Mouse (Mus musculus): Measurements from ENCODE around the gene Paqr7. TPM values are rescaled to one million over a fixed set of nuclear protein-coding genes. Genes with fewer than 3 reads are reported as not detected.

Paqr7 gene
- polyA plus RNA-seq, 1 experiment from 2014 or later, result 2.9 TPM

DNA sequence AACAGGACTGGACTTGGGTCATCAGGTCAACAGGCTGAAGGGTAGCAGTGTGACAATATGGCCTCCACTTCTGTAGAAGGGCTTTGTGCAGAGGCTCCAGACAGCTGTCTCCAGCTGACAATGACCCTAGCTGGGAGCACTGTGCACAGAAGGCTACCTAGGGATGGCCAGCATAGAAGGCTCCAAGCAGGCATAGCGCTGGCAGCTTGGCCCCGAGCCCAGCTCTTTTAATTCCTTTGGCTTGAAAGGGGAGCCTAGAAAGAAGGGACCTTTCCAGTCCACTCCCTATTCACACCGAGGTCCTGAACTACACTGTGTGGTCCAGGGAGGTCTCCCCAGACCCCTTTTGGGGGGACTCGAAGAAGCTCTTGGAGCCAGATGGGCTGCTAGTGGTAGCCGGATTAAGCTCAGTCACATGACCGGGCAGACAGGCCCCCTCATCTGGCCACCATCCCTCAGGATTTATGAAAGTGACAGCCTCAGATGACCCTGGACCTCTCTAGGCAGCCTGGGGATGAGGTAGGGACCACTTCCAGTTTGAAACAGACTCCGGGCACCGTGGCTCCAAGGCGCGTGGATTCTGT, 42.6 kb downstream of the Paqr7 start:
- peaks cover 63% of the 10 kb centered on the region for H3K36me3 ChIP-seq
- no peak overlapping the region for H3K4me3 ChIP-seq (replicated peaks)
- no peak overlapping the region for H3K4me2 ChIP-seq
- no peaks in the 10 kb centered on the region for H3K27me3 ChIP-seq
- no peak overlapping the region for H3K9ac ChIP-seq (replicated peaks)
- WGBS, result 86% methylated on average over 10 of the region's 10 CpGs
- no peak overlapping the region for H3K27ac ChIP-seq
- H3K4me1 ChIP-seq (replicated peaks), result peaks cover 8% of the 10 kb centered on the region
- ATAC-seq (ENCODE audit: insufficient number of reproducible peaks, insufficient read depth, low FRiP score, low TSS enrichment, low read depth), result no peak
- H3K9me3 ChIP-seq, result no peaks in the 10 kb centered on the region

DNA sequence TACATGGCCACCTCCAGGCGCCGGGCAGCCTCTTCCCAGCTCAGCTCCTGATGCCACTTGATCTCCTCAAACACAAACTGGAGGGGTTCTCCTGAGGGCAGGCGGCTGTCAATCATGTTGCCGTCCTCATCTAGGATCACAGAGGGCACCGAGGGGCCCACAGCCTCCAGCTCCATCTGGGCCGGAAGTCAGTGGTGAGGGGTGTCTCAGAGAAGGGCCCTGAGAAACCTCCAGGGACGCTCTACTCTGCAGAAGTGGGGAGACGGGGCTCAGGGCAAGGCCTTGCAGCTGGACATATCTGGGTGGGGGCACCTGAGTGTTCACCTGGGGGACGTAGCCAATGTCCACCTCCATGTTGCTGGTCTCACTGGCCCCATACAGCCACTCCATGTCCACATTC, 46.2 kb downstream of the Paqr7 start:
- Histone ChIP-seq H3K27me3 (no peaks in the 10 kb centered on the region), H3K27ac (no peak overlapping the region), H3K4me1 (replicated peaks) (peaks cover 7% of the 10 kb centered on the region; the same call in 1 of the 2 replicates), H3K36me3 (peaks cover 98% of the 10 kb centered on the region), H3K4me3 (replicated peaks) (no peak overlapping the region), H3K9me3 (no peaks in the 10 kb centered on the region), H3K9ac (replicated peaks) (no peak overlapping the region), H3K4me2 (no peak overlapping the region)
- no peak for ATAC-seq (ENCODE audit: insufficient number of reproducible peaks, insufficient read depth, low FRiP score, low TSS enrichment, low read depth)
- WGBS, result 89% methylated on average over 9 of the region's 9 CpGs

DNA sequence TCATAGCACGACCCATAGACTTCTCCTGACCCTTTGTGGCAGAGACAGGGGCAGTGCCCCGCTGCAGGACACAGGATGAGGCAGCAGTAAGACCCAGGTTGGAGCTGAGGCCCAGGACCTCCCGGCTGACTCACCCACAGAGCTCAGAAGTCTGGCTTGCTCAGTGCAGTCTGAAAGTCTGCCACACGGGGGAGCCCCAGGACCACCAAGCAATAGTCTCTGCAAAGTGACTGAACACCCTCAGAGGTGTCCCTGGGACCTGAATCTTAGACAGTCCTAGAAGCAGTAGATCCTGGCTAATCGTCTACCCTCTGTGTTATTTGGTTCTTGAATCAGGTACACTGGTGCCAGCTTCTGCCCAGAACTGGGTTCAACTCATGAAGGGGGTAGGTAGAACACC, 46.8 kb downstream of the Paqr7 start:
- Histone ChIP-seq H3K4me1 (replicated peaks) (peaks cover 9% of the 10 kb centered on the region; the same call in 1 of the 2 replicates), H3K27me3 (no peaks in the 10 kb centered on the region), H3K4me2 (no peak overlapping the region), H3K27ac (0 out of 2 replicates have a peak overlapping the region, but pooled peaks have one; percentile 26), H3K9ac (replicated peaks) (no peak overlapping the region), H3K36me3 (peaks cover 98% of the 10 kb centered on the region), H3K4me3 (replicated peaks) (no peak overlapping the region), H3K9me3 (no peaks in the 10 kb centered on the region)
- WGBS, result 10% methylated on average over 5 of the region's 5 CpGs
- peak; percentile 54; the same call in 1 of the 2 replicates for ATAC-seq (ENCODE audit: insufficient number of reproducible peaks, insufficient read depth, low FRiP score, low TSS enrichment, low read depth)

DNA sequence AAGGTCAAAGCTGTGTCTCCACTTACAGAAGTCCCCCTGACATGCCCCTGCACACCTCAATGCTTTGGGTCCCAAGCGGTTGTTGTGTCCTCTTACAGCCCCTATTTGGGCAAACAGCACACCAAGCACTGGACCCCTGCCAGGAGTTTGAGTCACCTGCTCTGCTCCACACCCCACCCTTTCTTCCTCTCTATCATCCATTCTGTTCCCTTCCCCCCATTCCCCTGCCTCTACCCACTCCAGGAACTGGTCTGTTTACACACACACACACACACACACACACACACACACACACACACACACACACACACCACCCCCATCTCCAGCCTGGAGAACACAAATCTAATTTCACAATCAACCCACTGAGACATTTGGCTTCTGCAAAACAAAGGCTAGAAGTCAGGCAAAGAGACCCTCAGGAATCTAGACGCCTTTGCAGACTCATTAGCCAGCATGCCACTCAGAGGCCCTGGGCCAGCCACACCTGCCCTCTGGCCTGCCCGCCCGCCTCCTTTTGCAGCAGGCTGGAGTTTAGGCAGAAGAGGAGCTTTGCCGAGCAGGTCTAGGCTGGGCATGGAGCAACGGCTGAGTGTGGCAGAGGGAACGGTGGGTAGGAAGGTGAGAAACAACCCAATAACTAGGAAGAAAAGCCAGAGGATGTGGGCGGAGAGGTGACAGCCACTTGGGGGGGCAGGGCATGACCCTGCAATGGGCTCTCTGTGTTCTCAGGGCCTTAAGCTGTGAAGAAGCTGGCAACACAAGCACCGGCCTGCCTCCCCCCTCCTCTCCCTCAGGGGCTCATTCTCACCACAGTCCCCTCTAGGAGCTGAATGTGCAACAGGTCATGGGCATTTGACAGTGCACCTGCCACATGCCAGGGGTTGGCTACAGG, 50.6 kb downstream of the Paqr7 start:
- WGBS, result 54% methylated on average over 9 of the region's 9 CpGs
- ATAC-seq (ENCODE audit: insufficient number of reproducible peaks, insufficient read depth, low FRiP score, low TSS enrichment, low read depth), result no peak
- Histone ChIP-seq H3K27me3 (no peaks in the 10 kb centered on the region), H3K4me1 (replicated peaks) (peaks cover 16% of the 10 kb centered on the region), H3K4me2 (no peak overlapping the region), H3K9ac (replicated peaks) (no peak overlapping the region), H3K27ac (no peak overlapping the region; the same call in 1 of the 2 replicates), H3K9me3 (peaks cover 10% of the 10 kb centered on the region), H3K4me3 (replicated peaks) (no peak overlapping the region), H3K36me3 (peaks cover 86% of the 10 kb centered on the region)

DNA sequence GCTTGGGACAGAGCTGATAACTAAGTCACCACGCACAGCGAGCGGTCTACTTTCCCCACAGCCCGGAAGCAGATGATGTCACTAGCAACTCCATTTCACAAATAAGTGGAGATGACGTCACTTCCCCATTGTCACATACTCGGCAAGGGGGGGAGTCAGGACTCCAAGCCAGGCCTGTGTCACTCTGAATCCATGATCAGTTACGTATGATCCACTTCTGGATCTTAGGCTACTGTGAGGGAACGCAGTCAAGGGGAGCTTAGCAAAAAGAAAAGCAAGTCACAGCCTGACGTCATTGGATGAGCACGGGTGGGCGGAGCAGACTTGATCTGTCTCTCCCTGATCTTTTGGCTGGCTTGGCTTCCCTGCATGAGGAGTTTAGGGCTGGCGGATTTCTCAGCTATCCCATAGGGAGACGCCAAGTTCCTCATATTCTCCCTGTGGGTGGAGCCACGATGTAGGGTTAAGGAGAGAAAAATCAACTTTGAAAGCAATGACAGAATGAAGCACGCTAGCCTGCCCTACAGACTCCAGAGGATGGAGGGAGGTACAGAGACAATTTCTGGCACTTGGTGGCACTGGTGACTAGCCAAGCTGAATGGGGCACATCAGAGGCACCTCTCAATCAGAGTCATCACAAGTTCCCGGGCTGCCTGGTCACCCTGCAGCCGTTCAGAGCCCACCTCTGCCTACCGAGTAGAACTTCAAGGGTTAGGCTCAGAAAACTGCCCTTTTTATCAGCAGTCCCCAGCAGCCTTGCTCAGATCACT, 51.9 kb downstream of the Paqr7 start:
- Histone ChIP-seq H3K27ac (no peak overlapping the region), H3K4me1 (replicated peaks) (peaks cover 20% of the 10 kb centered on the region), H3K27me3 (no peaks in the 10 kb centered on the region), H3K36me3 (peaks cover 73% of the 10 kb centered on the region), H3K9me3 (peaks cover 10% of the 10 kb centered on the region), H3K4me3 (replicated peaks) (no peak overlapping the region), H3K9ac (replicated peaks) (no peak overlapping the region; the same call in 1 of the 2 replicates), H3K4me2 (no peak overlapping the region)
- no peak for ATAC-seq (ENCODE audit: insufficient number of reproducible peaks, insufficient read depth, low FRiP score, low TSS enrichment, low read depth)
- 75% methylated on average over 18 of the region's 18 CpGs for WGBS

DNA sequence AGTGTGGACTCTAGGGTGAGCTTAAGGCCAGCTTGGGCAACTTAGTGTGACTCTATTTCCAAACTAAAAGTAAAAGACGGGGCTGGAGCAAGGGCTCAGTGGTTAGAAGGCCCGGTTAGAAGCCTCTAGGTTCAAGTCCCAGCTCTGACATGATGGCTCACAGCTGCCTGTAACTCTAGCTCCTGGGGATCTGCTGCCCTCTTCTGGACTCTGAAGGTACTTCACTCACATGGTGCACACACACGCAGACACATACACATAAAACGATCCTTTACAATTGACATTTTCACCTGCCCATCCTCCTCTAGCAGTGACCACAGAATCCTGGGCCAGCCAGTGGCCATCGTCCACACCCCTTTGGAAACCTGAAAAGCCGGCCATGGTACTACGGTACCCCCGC, 53.4 kb downstream of the Paqr7 start:
- peaks cover 58% of the 10 kb centered on the region for H3K36me3 ChIP-seq
- peaks cover 10% of the 10 kb centered on the region for H3K9me3 ChIP-seq
- ATAC-seq (ENCODE audit: insufficient number of reproducible peaks, insufficient read depth, low FRiP score, low TSS enrichment, low read depth), result no peak
- no peaks in the 10 kb centered on the region for H3K27me3 ChIP-seq
- WGBS, result 97% methylated on average over 8 of the region's 8 CpGs
- H3K4me3 ChIP-seq (replicated peaks), result no peak overlapping the region
- H3K4me1 ChIP-seq (replicated peaks), result peaks cover 20% of the 10 kb centered on the region
- H3K9ac ChIP-seq (replicated peaks), result no peak overlapping the region
- H3K4me2 ChIP-seq, result no peak overlapping the region
- H3K27ac ChIP-seq, result no peak overlapping the region

DNA sequence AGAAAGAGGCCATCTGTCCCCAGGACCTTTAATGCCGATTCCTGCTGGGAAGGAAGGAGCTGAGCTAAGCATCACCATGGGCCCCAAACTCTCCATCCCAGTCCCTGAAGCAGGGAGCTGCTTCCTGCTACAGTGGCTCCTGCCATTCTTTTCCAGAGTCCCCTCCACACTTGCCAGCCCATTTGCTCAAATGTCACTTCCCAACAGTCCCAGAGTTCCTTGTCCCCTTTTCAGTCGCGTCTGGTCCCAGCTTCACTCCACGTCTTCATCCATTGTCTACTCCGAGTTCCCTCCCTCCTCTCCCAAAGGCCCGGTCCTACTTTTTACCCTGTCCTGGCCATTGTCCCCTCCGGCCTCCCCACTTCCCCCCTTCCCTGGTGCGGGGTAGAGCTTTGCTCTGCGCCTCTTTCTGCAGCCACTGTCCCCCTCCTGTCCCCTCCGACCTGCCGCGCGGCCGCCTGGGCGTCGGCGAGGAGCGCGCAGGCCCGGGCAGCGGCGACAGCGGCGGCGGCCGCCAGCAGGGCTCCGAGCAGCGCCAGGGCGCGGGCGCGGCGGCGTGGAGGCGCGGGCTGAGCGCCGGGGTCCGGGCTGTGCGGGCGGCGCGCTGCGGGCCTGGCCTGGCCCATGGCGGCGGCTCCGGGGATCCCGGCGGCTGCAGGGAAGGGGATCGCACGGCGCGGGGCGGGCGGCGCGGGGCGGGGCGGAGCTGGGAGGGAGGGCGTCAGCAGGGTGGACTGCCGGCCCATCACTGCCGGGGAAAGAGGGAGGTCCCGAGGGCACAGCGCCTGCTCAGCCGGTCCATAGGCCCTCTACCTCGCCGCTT, 55.2 kb downstream of the Paqr7 start, which contains the start of gene Selenon:
Gene Selenon, minus strand, starts transcription at position 673 of the 823 bp plus-strand sequence.
- Histone ChIP-seq H3K36me3 (peaks cover 40% of the 10 kb centered on the region), H3K4me3 (replicated peaks) (peak within 1 kb of the TSS; percentile 74), H3K27ac (peak within 1 kb of the TSS; percentile 88), H3K9ac (replicated peaks) (peak within 1 kb of the TSS; percentile 93), H3K4me1 (replicated peaks) (peaks cover 20% of the 10 kb centered on the region), H3K4me2 (peak within 1 kb of the TSS; percentile 61), H3K9me3 (peaks cover 10% of the 10 kb centered on the region), H3K27me3 (no peaks in the 10 kb centered on the region)
- WGBS, result under 1% methylated on average over 53 of the region's 67 CpGs
- peak; percentile 77 for ATAC-seq (ENCODE audit: insufficient number of reproducible peaks, insufficient read depth, low FRiP score, low TSS enrichment, low read depth)

DNA sequence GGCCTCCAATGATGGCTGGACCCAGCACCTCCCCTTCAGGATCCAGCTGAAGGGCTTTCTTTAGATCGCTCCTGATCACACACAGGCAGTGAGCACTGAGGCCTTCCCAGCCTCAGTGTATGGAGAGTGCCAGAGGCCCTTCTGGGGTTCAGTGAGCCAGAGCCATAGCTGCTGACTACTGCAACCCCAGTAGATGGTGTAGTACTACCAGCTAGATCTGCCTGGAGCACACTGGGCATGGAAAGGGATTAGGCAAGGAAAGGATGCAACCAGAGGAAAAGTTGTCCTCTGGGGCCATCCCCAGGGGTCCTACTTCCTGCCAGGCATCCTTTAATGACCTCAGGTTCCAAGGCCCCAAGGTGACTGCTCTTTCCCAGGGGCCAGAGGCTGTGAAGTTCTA, 57.1 kb downstream of the Paqr7 start:
- ATAC-seq (ENCODE audit: insufficient number of reproducible peaks, insufficient read depth, low FRiP score, low TSS enrichment, low read depth), result no peak
- H3K27ac ChIP-seq, result no peak overlapping the region
- no peak overlapping the region for H3K4me3 ChIP-seq (replicated peaks)
- no peak overlapping the region for H3K4me2 ChIP-seq
- WGBS, result 82% methylated on average over 1 of the region's 1 CpGs
- H3K27me3 ChIP-seq, result no peaks in the 10 kb centered on the region
- peaks cover 10% of the 10 kb centered on the region for H3K9me3 ChIP-seq
- no peak overlapping the region for H3K9ac ChIP-seq (replicated peaks)
- H3K4me1 ChIP-seq (replicated peaks), result peaks cover 25% of the 10 kb centered on the region
- peaks cover 20% of the 10 kb centered on the region for H3K36me3 ChIP-seq

DNA sequence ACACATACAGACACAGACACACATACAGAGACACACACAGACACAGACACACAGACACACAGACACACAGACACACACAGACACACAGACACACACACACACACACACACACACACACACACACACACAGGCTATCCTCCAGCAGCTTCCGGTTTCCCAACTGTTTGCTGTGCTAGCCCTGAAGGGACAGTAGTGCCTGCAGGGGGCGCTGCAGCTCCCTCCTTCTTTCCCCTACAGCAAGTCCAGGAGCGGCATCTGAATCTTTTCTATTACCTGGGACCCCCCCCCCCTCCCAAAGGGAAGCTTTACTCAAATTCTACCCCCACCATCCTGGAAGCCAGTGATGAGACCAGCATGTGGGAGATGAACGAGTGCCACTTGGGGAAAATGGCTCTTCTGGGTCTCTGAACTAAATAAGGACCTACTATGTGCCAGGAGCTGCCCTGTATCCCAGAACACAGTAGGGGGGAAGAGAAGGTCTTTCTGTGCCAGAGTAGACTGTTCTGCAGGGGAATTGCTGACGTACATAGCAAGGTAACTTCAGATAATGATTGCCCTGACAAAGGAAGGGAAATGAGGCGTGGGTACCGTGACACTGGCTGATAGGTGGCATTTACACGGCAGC, 59.6 kb downstream of the Paqr7 start:
- peaks cover 28% of the 10 kb centered on the region for H3K4me1 ChIP-seq (replicated peaks)
- H3K27ac ChIP-seq, result no peak overlapping the region
- no peak overlapping the region for H3K4me2 ChIP-seq
- H3K36me3 ChIP-seq, result no peaks in the 10 kb centered on the region
- H3K27me3 ChIP-seq, result no peaks in the 10 kb centered on the region
- H3K9ac ChIP-seq (replicated peaks), result no peak overlapping the region
- no peak for ATAC-seq (ENCODE audit: insufficient number of reproducible peaks, insufficient read depth, low FRiP score, low TSS enrichment, low read depth)
- no peaks in the 10 kb centered on the region for H3K9me3 ChIP-seq
- WGBS, result 67% methylated on average over 8 of the region's 8 CpGs
- H3K4me3 ChIP-seq (replicated peaks), result no peak overlapping the region

DNA sequence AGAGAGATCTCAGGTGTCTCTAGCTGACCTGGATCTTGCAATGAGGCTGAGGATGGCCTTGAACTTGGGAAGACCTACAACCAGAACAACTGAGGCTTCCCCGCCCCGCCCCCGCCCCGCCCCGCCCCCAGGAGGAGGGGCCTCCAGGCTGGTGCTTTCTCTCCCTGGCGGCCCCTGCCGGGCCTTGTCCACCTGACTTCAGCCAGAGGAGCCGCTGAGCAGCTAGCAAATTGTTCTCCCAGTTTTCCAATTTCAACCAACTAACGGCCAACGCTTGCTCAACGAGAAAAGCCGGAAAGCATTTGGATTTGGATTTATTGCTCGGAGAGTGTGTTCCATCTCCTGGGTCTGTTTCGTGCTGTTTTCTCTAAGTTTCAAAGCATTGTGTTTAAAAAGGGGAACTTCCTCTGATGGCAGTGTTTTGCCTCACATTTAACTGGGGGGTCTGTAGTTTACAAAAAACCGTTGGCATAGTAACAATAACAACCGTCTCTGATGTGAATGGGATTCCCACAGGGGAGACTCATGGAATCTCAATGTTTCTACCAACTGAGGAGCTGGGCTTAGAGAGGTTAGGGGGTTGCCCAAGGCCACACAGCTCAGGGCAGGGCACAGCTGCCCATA, 61.2 kb downstream of the Paqr7 start:
- H3K36me3 ChIP-seq, result no peaks in the 10 kb centered on the region
- no peak overlapping the region for H3K4me3 ChIP-seq (replicated peaks)
- WGBS, result 14% methylated on average over 16 of the region's 16 CpGs
- H3K27ac ChIP-seq, result peak overlapping the region; percentile 81
- H3K27me3 ChIP-seq, result no peaks in the 10 kb centered on the region
- no peak for ATAC-seq (ENCODE audit: insufficient number of reproducible peaks, insufficient read depth, low FRiP score, low TSS enrichment, low read depth)
- no peaks in the 10 kb centered on the region for H3K9me3 ChIP-seq
- H3K4me1 ChIP-seq (replicated peaks), result peaks cover 19% of the 10 kb centered on the region
- no peak overlapping the region for H3K9ac ChIP-seq (replicated peaks)
- H3K4me2 ChIP-seq, result no peak overlapping the region
